Mouse (Mus musculus) lung, adult 2 months (tissue): ENCODE results near the gene Nxf1. TPM values are rescaled to one million over a fixed set of nuclear protein-coding genes. Genes with fewer than 3 reads are reported as not detected.
A peak's percentile ranks its signal among the peaks of the same experiment; 100 is the strongest.

Experiments
- DNase-seq: peaks from one replicate; pipeline ENCODE4 v3.0.0; 2022
- H3K4me1 ChIP-seq: fragments of 200-500 bp; 2 replicates; pipeline ENCODE4 v1.6.1; 2011; ENCODE audit warnings: low read length; ENCODE audit not compliant: control insufficient read depth, insufficient read depth
- H3K4me3 ChIP-seq: fragments of 200-500 bp; replicated peaks from 2 replicates; pipeline ENCODE3; 2011; ENCODE audit warnings: low read depth, mild to moderate bottlenecking, control low read depth, low read length; ENCODE audit errors: extremely low read depth
- CTCF ChIP-seq: fragments of 200-500 bp; IDR thresholded peaks from 2 replicates; pipeline ENCODE4 v1.5.1; 2011; ENCODE audit warnings: mild to moderate bottlenecking, low read length, control low read depth; ENCODE audit not compliant: insufficient read depth
- POLR2A ChIP-seq: fragments of 200-500 bp; IDR thresholded peaks from 2 replicates; pipeline ENCODE4 v1.6.1; 2011; ENCODE audit warnings: low read depth, mild to moderate bottlenecking, control low read depth, low read length, borderline replicate concordance; ENCODE audit errors: extremely low read depth
- WGBS: fragments of 180-500 bp; shearing (Covaris S2); methylation state at CpG from one replicate; pipeline ENCODE4 v1.1.7; 2018; 5-methylcytosine and 5-hydroxymethylcytosine counted together
- polyA plus RNA-seq: library from polyadenylated mRNA; depleted of rRNA; stranded (reverse); fragments of >200 nt; gene quantifications from 2 replicates; pipeline ENCODE4 v1.2.3, GENCODE M21; 2012

Gene Nxf1
- polyA plus RNA-seq, 1 experiment, result 85.3 TPM

DNA sequence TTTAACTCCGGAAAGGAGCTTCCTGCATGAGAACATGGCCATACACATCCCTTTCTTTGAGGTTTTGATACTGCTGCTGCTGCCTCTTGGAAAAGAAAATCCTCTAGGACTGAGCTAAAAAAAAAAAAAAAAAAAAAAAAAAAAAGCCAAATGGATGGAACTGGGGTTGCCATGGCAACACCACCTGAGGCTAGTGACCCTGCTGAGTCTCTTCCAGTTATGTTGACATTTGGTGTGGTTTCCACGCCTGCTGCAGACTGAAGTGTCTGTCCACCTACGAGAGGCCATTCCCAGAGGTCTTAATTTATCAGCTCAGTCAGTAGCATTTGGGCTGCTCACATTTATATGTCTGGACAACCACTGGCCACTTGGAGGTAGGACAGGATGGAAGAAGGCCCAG lies 31.6 kb downstream of the Nxf1 start:
- H3K4me1 ChIP-seq, result no peaks in the 10 kb centered on the region
- H3K4me3 ChIP-seq, result no peak overlapping the region
- WGBS, result 45% methylated on average over 3 of the region's 3 CpGs
- no peak for DNase-seq
- no peak for TF ChIP-seq CTCF
- TF ChIP-seq POLR2A, result no peak

DNA sequence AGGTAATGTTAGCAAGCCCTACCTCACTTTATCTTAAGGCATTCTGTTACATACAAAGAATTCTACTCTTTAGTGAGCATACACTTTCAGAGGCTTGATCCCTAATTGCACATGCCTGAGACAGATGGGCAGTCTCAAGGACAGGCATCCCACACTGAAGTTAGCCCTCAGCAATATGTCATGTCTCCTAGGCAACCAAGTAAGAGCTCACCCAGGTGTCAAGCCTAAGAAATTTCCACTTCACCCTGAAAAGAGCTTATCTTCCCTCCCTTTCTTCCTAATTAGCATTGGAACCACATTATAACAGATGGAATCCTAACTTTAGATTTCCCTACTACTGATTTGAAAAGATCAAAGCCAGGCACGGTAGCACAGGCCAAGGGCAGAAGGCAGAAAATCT lies 32.3 kb downstream of the Nxf1 start:
- no peak for DNase-seq
- TF ChIP-seq POLR2A (no peak), CTCF (no peak)
- 50% methylated on average over 1 of the region's 1 CpGs for WGBS
- Histone ChIP-seq H3K4me3 (no peak overlapping the region), H3K4me1 (no peaks in the 10 kb centered on the region)

DNA sequence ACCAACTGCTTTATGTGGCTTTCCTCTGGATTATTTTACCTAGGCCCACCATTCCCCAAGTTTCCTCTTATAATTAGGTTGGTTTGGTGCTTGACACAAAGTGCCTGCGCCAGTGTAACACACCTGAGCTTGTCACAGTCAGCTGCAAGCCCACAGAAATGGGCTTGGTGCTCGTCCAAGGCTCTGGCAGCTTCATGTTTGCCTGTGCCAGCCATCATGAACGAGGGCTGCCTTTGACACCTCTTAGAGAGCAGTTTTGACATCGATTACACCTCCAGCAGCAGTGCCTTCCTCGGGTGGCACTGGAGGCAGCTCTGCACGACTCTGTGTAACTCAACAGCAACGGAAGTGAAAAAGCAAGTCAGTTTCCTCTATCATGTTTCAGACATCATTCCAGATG lies 33.3 kb downstream of the Nxf1 start:
- TF ChIP-seq CTCF (no peak), POLR2A (no peak)
- WGBS, result 69% methylated on average over 7 of the region's 7 CpGs
- Histone ChIP-seq H3K4me3 (no peak overlapping the region), H3K4me1 (no peaks in the 10 kb centered on the region)
- no peak for DNase-seq

GRCm38 (mm10) chr19:8798264-8798946 lies 41.5 kb downstream of the Nxf1 start, which contains the start of gene Polr2g:
TSS of gene Polr2g (minus strand) at chr19:8798577.
- Histone ChIP-seq H3K4me3 (peak within 1 kb of the TSS; percentile 82), H3K4me1 (peaks cover 5% of the 10 kb centered on the region; the same call in 1 of the 2 replicates)
- DNase-seq, result peak; percentile 86
- WGBS, result under 1% methylated on average over 25 of the region's 25 CpGs
- no peak for TF ChIP-seq CTCF
- TF ChIP-seq POLR2A, result peak; percentile 84; the same call in 1 of the 2 replicates

- Histone ChIP-seq H3K4me1 (peaks cover 5% of the 10 kb centered on the region; the same call in 1 of the 2 replicates), H3K4me3 (no peak overlapping the region)
- no peak for TF ChIP-seq POLR2A
- no peak for TF ChIP-seq CTCF
- no peak for DNase-seq
Observed at GRCm38 (mm10) chr19:8798947-8799315, 42.1 kb downstream of the Nxf1 start.

DNA sequence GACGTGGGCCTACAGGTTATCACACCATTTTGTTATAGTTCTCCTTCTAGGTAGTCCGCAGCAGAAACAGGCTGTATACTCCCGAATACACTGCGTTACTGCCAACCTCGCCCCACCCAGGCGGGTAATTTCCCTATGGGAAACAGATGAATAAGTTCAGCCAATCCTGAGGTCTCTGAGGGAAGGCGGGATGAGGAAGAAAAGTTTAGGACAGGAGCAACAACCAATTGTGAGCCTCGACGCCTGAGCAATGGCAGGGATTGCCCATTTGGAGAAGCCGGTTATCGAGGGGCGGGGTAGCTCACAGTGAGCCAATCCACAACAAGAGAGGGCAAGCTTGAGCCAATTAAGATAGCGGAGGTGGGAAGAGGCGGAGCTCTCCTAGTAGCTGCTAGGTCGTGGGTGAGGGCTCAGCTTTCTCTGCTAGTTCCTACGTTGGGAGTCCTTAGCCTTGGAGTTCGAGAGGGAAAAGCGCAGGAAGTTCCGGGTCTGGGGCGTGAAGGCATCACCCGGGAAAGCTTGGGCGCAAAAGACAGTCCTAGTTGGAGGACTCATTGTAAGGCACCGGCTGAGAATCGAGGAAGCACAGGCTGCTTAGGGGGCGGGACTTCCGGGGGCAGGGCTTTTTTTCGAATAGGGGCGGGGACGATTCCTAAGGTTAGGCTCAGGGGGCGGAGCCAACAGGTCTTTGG lies 45.4 kb downstream of the Nxf1 start, which contains the start of gene Zbtb3:
Gene Zbtb3 (plus strand): TSS at position 426 of the 692 bp plus-strand sequence.
- WGBS, result under 1% methylated on average over 30 of the region's 30 CpGs
- TF ChIP-seq CTCF (no peak), POLR2A (peak; percentile 82; the same call in 1 of the 2 replicates)
- DNase-seq, result peak; percentile 90
- Histone ChIP-seq H3K4me1 (peaks cover 5% of the 10 kb centered on the region; the same call in 1 of the 2 replicates), H3K4me3 (peak within 1 kb of the TSS; percentile 84)

DNA sequence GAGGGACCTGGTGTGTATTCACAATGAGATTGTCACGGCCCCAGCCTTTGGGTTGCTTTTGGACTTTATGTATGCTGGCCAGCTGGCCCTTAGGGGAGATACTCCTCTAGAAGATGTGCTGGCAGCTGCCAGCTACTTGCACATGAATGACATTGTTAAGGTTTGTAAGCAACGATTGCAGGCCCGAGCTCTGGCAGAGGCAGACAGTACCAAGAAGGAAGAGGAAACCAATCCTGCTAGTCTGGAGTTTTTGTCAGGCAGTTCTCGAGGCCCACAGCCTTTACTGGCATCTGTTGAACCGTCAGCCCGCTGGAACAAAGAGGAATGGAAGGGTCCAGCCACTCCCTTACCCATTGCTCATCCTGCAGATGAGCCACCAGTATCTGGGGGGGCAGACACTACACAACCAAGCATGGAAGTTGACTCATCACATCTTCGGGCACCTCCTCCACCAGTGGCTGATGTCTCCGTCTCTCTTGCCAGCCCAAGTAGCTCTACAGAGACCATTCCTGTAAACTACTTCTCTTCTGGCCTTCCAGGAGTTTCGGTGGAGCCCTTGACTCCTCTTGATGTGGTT lies 46.4 kb downstream of the Nxf1 start:
- no peak for TF ChIP-seq POLR2A
- TF ChIP-seq CTCF, result no peak

DNA sequence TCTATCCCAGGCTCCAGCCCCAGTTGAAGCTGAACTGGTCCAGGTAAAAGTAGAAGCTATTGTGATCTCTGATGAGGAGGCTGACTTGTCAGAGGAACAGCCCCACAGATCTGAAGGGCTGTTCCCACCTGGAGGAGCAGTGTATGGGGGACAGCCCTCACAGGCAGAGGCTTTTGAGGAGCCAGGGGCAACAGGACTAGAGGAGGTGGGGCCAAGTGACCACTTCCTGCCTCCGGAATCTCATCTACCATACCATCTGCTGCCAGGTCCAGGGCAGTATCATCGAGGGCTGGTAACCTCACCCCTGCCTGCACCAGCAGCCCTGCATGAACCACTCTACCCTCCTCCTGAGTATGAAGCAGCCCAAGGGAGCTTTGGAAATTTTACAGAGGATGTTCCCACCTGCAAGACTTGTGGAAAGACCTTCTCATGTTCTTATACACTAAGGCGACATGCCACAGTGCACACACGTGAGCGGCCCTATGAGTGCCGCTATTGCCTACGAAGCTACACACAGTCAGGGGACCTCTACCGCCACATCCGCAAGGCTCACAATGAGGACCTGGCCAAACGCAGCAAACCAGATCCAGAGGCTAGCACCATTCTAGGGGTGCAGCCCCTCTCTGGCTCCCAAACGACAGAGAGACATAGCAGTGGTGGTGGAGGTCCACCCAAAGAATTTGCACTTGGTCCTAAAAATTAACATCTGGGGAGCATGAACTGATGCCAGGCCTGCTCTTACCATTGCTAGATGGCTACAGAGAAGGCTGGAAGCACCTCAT lies 47.2 kb downstream of the Nxf1 start:
- Histone ChIP-seq H3K4me3 (no peak overlapping the region), H3K4me1 (0 out of 2 replicates have a peak, but pooled peaks cover 2% of the 10 kb centered on the region)
- DNase-seq, result no peak
- TF ChIP-seq CTCF, result no peak
- TF ChIP-seq POLR2A, result no peak
- WGBS, result 91% methylated on average over 11 of the region's 11 CpGs

More for the DNA sequence above, 46.4 kb downstream of the Nxf1 start:
- Histone ChIP-seq H3K4me3 (no peak overlapping the region), H3K4me1 (0 out of 2 replicates have a peak, but pooled peaks cover 2% of the 10 kb centered on the region)
- no peak for DNase-seq
- WGBS, result 85% methylated on average over 9 of the region's 9 CpGs

DNA sequence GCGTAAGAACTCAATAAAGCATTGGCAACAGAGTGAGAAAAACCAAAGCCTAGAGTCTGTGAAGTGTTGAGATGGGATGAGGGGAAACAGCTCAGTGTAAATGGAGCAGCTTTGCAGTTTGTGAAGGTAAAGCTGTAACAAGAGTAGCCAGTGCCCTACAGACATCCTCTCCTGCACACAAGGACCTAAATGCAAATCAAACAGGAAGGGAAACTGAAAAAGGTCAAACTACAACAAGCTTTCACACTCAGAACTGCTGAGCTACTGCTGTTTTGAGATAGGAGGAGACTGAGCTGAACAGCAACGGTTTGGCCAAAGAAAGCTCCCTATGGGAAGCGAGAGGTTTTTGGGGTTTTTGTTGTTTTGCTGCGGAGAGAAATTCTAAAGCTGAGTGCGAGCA lies 49.9 kb downstream of the Nxf1 start:
- H3K4me3 ChIP-seq, result no peak overlapping the region
- 0 out of 2 replicates have a peak, but pooled peaks cover 2% of the 10 kb centered on the region for H3K4me1 ChIP-seq
- no peak for DNase-seq
- 88% methylated on average over 5 of the region's 5 CpGs for WGBS
- TF ChIP-seq CTCF, result no peak
